Mouse (Mus musculus): ENCODE results near the gene Rbm43. TPM values are rescaled to one million over a fixed set of nuclear protein-coding genes. Genes with fewer than 3 reads are reported as not detected.
"Not testable (repeated sequence)": the region's sequence is repeated elsewhere in the genome, so short reads cannot be mapped to it uniquely, and the experiment has no call there.

The Rbm43 gene
- total RNA-seq, 1 experiment from 2014 or later, result 15.0 TPM

GRCm38 (mm10) chr2:51931241-51931640, 3.7 kb downstream of the Rbm43 start:
- no peak for ATAC-seq (replicated peaks; ENCODE audit: insufficient number of reproducible peaks, low FRiP score, low TSS enrichment, poor library complexity, severe bottlenecking)

GRCm38 (mm10) chr2:51914944-51915680, 19.9 kb downstream of the Rbm43 start:
- no peak for ATAC-seq (replicated peaks; ENCODE audit: insufficient number of reproducible peaks, low FRiP score, low TSS enrichment, poor library complexity, severe bottlenecking)

GRCm38 (mm10) chr2:51914532-51914931, 20.4 kb downstream of the Rbm43 start:
- ATAC-seq (replicated peaks; ENCODE audit: insufficient number of reproducible peaks, low FRiP score, low TSS enrichment, poor library complexity, severe bottlenecking), result no peak

- ATAC-seq (replicated peaks; ENCODE audit: insufficient number of reproducible peaks, low FRiP score, low TSS enrichment, poor library complexity, severe bottlenecking), result no peak
Observed at GRCm38 (mm10) chr2:51912740-51913139, 22.2 kb downstream of the Rbm43 start.

- ATAC-seq (replicated peaks; ENCODE audit: insufficient number of reproducible peaks, low FRiP score, low TSS enrichment, poor library complexity, severe bottlenecking), result no peak
Observed at GRCm38 (mm10) chr2:51911864-51912263, 23.1 kb downstream of the Rbm43 start.

- ATAC-seq (replicated peaks; ENCODE audit: insufficient number of reproducible peaks, low FRiP score, low TSS enrichment, poor library complexity, severe bottlenecking), result no peak
Observed at GRCm38 (mm10) chr2:51907538-51908110, 27.3 kb downstream of the Rbm43 start.

- ATAC-seq (replicated peaks; ENCODE audit: insufficient number of reproducible peaks, low FRiP score, low TSS enrichment, poor library complexity, severe bottlenecking), result no peak
Observed at GRCm38 (mm10) chr2:51905637-51906036, 29.3 kb downstream of the Rbm43 start.

GRCm38 (mm10) chr2:51892411-51892901, 42.5 kb downstream of the Rbm43 start:
- ATAC-seq (replicated peaks; ENCODE audit: insufficient number of reproducible peaks, low FRiP score, low TSS enrichment, poor library complexity, severe bottlenecking), result no peak

GRCm38 (mm10) chr2:51890961-51891360, 44.0 kb downstream of the Rbm43 start:
- ATAC-seq (replicated peaks; ENCODE audit: insufficient number of reproducible peaks, low FRiP score, low TSS enrichment, poor library complexity, severe bottlenecking), result no peak

- not testable (repeated sequence) for ATAC-seq (replicated peaks; ENCODE audit: insufficient number of reproducible peaks, low FRiP score, low TSS enrichment, poor library complexity, severe bottlenecking)
Observed at GRCm38 (mm10) chr2:51890139-51890538, 44.8 kb downstream of the Rbm43 start.

GRCm38 (mm10) chr2:51880143-51880542, 54.8 kb downstream of the Rbm43 start:
- no peak for ATAC-seq (replicated peaks; ENCODE audit: insufficient number of reproducible peaks, low FRiP score, low TSS enrichment, poor library complexity, severe bottlenecking)

Other genes starting within 250 kb of the Rbm43 start
- 91.7 to 159 TPM (median 151 TPM) in 3 replicates for gene Nmi, start 38.3 kb upstream of the Rbm43 start, total RNA-seq (2017)
- gene Tnfaip6, start 102.8 kb upstream of the Rbm43 start, total RNA-seq (2017), result 0.57 TPM in 1 of 3 replicates, not detected in the others
- 29.1 to 71.0 TPM (median 39.2 TPM) in 3 replicates for gene Rif1, start 137.7 kb upstream of the Rbm43 start, total RNA-seq (2017)